Mouse (Mus musculus): ENCODE measurements around the gene Lamc3.

The Lamc3 gene

GRCm38 (mm10) chr2:31887030-31887429 is at the start of gene Lamc3:
Lamc3 (plus strand) TSS chr2:31887291.
- peak; percentile 33 for DNase-seq (ENCODE audit: low spot score)

- DNase-seq (ENCODE audit: low spot score) = no peak
Measured at GRCm38 (mm10) chr2:31838868-31839267, 48.2 kb upstream of the Lamc3 start.

- DNase-seq (ENCODE audit: low spot score) = no peak
Measured at GRCm38 (mm10) chr2:31844729-31845136, 42.4 kb upstream of the Lamc3 start.

- no peak for DNase-seq (ENCODE audit: low spot score)
Measured at GRCm38 (mm10) chr2:31845512-31845895, 41.6 kb upstream of the Lamc3 start.

GRCm38 (mm10) chr2:31845896-31846691 is 41.0 kb upstream of the Lamc3 start, which contains the start of gene Fibcd1:
Fibcd1 (minus strand) TSS chr2:31846005.
- DNase-seq (ENCODE audit: low spot score) = no peak

- no peak for DNase-seq (ENCODE audit: low spot score)
Measured at GRCm38 (mm10) chr2:31846692-31847660, 40.1 kb upstream of the Lamc3 start.

- no peak for DNase-seq (ENCODE audit: low spot score)
Measured at GRCm38 (mm10) chr2:31847908-31848307, 39.2 kb upstream of the Lamc3 start.

GRCm38 (mm10) chr2:31850141-31850540 is 37.0 kb upstream of the Lamc3 start:
- DNase-seq (ENCODE audit: low spot score) = no peak

- DNase-seq (ENCODE audit: low spot score) = no peak
Measured at GRCm38 (mm10) chr2:31855991-31856390, 31.1 kb upstream of the Lamc3 start.

- no peak for DNase-seq (ENCODE audit: low spot score)
Measured at GRCm38 (mm10) chr2:31857180-31857579, 29.9 kb upstream of the Lamc3 start.

GRCm38 (mm10) chr2:31858500-31858899 is 28.6 kb upstream of the Lamc3 start:
- no peak for DNase-seq (ENCODE audit: low spot score)

GRCm38 (mm10) chr2:31862919-31863318 is 24.2 kb upstream of the Lamc3 start:
- no peak for DNase-seq (ENCODE audit: low spot score)

- no peak for DNase-seq (ENCODE audit: low spot score)
Measured at GRCm38 (mm10) chr2:31863766-31864165, 23.3 kb upstream of the Lamc3 start.

GRCm38 (mm10) chr2:31864891-31865290 is 22.2 kb upstream of the Lamc3 start:
- no peak for DNase-seq (ENCODE audit: low spot score)

- DNase-seq (ENCODE audit: low spot score) = no peak
Measured at GRCm38 (mm10) chr2:31865322-31865721, 21.8 kb upstream of the Lamc3 start.

- DNase-seq (ENCODE audit: low spot score) = no peak
Measured at GRCm38 (mm10) chr2:31865794-31866193, 21.3 kb upstream of the Lamc3 start.

- no peak for DNase-seq (ENCODE audit: low spot score)
Measured at GRCm38 (mm10) chr2:31867773-31868537, 19.1 kb upstream of the Lamc3 start.

- no peak for DNase-seq (ENCODE audit: low spot score)
Measured at GRCm38 (mm10) chr2:31868538-31869164, 18.4 kb upstream of the Lamc3 start.

- DNase-seq (ENCODE audit: low spot score) = no peak
Measured at GRCm38 (mm10) chr2:31869692-31870091, 17.4 kb upstream of the Lamc3 start.

GRCm38 (mm10) chr2:31870683-31871082 is 16.4 kb upstream of the Lamc3 start:
- no peak for DNase-seq (ENCODE audit: low spot score)

GRCm38 (mm10) chr2:31874290-31874855 is 12.7 kb upstream of the Lamc3 start:
- no peak for DNase-seq (ENCODE audit: low spot score)
